Mouse (Mus musculus) adrenal gland, adult 8-10 months (tissue): ENCODE measurements around the gene Aftph. TPM values are rescaled to one million over a fixed set of nuclear protein-coding genes. Genes with fewer than 3 reads are reported as not detected.

Experiments used
- DNase-seq: peaks from one replicate; pipeline ENCODE4 v3.0.0; 2022
- total RNA-seq, 4 experiments: library from RNA; stranded (reverse); gene quantifications; 2 replicates each; pipeline ENCODE4 v1.2.4; 2022

Gene Aftph
- total RNA-seq, 4 experiments from 2014 or later: 61.6 to 66.6 (median 62.4) TPM

DNA sequence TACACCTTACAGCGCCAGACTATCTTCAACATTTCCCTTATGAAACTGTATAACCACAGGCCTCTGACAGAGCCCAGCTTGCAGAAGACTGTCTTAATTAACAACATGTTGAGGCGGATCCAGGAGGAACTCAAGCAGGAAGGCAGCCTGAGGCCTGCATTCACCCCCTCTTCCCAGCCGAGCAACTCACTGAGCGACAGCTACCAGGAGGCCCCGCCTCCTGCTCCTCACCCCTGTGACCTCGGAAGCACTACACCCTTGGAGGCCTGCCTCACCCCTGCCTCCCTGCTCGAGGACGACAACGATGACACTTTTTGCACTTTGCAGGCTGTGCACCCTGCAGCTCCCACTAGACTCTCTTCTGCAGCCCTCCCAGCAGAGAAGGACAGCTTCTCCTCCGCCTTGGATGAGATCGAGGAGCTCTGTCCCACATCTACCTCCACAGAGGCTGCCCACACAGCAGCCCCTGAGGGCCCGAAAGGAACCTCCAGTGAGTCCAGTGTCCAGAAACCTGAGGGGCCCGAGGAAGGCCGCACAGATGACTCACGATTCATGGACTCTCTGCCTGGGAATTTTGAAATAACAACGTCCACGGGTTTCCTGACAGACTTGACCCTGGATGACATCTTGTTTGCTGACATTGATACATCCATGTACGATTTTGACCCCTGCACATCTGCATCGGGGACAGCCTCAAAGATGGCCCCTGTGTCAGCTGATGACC lies 93.3 kb downstream of the Aftph start:
- peak; percentile 50 for DNase-seq

GRCm38 (mm10) chr11:20646986-20647726 lies 94.2 kb downstream of the Aftph start:
- DNase-seq: no peak

DNA sequence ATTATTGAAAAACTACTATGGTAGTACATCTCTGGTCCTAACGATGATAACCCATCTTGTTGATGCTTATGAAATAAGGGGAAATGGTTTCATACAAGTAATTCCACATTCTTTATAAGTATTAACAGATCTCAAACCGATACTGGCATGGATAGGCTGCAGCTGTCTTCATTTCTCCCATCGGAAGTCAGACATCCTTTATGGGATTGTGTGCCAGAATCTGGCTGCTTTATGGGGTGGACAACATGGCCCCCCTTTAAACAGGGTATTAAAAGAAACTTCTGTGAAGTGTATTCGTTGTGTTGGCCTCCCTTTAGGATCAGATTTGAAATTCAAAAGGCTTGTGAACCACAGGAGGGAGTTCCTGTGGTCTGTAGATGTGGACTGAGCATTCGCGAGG lies 95.2 kb downstream of the Aftph start:
- DNase-seq: no peak

DNA sequence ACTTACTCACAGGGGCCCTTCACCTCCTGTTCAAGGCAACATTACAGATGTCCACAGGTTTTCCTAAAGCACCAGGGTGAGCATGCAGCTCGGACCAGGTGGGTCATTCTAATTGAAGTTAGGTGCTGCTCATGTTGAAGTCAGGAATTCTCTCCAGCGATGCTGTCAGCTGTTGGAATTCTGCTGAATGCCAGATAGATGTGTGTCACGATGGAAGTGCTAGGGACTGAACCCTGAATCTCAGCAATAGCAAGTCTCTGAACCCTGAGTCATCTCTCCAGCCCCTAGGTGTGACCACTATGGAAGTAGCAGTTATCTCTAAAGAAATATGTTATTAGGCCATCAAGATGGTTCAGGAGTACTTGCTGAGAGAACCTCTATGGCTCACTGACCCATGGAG lies 95.9 kb downstream of the Aftph start:
- no peak for DNase-seq

DNA sequence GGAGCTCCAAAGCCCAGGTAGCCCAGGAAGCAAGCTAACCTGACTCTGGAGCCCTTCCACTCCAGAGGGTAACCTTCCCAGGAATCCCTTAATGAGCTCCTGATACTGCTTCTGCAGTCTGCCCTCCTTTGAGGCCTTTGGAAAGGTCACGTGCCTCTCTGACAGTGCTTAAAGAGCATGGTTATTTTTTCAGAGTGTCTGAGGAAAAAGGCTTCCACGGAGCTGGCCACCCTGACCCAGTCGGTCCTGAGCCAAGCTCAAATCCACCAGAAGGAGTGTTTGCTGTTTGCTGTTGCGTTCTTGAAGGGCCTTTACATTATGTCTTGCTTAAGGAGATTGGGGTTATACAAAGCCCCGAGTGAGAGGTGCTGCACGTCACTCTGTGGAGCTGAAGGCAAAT lies 96.5 kb downstream of the Aftph start:
- DNase-seq: no peak

GRCm38 (mm10) chr11:20644166-20644565 lies 97.2 kb downstream of the Aftph start:
- no peak for DNase-seq

- no peak for DNase-seq
These were observed 98.2 kb downstream of the Aftph start for GRCm38 (mm10) chr11:20643161-20643560.

DNA sequence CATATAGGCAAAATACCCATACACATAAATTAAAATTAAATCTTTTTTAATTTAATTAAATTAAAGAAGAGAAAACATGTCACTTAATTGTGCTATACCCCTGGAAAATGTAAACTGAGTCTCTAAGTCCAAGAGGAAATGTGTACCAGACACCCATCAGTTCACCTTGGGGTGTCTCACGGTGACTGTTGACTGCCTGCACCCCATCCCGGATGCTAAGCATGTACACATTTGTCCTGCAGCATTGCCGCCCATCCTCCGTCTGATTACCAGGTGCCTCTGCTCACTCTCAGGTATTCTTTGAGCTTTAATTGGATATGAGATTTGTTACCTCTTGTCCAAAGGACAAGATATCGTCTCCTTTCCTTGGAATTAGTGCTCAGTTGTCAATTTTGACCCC lies 99.1 kb downstream of the Aftph start:
- no peak for DNase-seq

DNA sequence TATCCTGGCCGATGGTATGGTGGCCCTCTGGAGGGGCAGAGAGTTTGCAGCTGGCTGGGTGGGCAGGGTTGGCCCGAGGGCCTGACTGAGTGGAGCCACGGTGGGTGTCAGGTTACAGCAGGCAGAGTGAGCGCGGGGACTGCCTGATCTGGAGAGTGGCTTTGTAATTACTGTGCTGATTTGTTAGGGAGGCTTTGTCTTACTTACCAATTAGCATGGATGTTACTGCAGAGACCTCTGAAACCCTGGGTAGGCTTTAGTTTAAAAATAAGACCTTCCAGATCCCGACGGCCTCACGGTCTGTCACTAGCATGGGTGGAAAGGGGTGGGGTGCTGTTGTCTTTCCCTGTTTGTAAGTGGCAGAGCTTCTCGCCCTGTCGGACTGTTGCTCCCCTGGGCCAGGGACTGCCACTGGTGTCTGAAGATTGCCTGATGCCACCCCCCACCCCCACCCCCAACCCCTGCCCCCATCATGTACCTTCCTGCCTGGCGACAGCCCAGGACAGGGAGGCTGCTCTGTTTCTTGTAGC lies 101.4 kb downstream of the Aftph start:
- no peak for DNase-seq

DNA sequence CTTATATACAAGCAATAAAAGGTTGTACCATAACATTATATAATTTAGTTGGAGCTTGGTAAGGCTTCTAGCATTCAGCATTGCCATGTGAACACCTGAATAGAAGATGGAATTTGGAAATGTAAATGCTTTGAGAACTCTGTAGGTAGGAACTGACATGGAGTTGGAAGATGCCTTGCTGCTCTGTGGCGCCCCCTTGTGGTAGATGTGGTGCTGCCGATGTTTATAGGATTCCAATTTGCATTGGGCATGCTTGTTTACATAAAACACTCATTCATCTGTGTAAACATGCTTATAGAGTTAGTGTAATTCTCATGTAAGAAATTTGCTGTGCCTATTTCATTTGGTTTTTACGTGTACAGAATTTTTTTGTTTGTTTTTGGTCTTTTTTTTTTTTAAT lies 102.5 kb downstream of the Aftph start:
- DNase-seq: peak; percentile 38

GRCm38 (mm10) chr11:20637060-20637459 lies 104.3 kb downstream of the Aftph start:
- no peak for DNase-seq

- DNase-seq: no peak
These were observed 105.3 kb downstream of the Aftph start for GRCm38 (mm10) chr11:20636114-20636513.

- no peak for DNase-seq
These were observed 105.7 kb downstream of the Aftph start for GRCm38 (mm10) chr11:20635646-20636045.

Other genes starting within 250 kb of the Aftph start
- 10 to 100 TPM; 12.2 to 21.3 (median 14.4) TPM for gene Sertad2, start 198.3 kb downstream of the Aftph start, total RNA-seq
- 10 to 100 TPM; 27.3 to 32.7 (median 30.3) TPM for gene Lgalsl, start 89.5 kb upstream of the Aftph start, total RNA-seq